Mouse (Mus musculus): ENCODE measurements at regions not wholly inside any gene's neighbourhood (a gene's known extent, or its start where the extent isn't known, plus 50 kb on each side); places are given as distances from the start of the nearest gene placed in this dataset.
A peak's percentile ranks its signal among the peaks of the same experiment; 100 is the strongest.

GRCm38 (mm10) chr12:50071797-50072196 lies 577.1 kb downstream of the Prkd1 start:
- no peaks in the 10 kb centered on the region for H3K27me3 ChIP-seq (ENCODE audit: control insufficient read depth, insufficient read depth, low read length)
- H3K9me3 ChIP-seq (ENCODE audit: control insufficient read depth, low read depth, low read length): no peaks in the 10 kb centered on the region
- no peak overlapping the region for H3K4me3 ChIP-seq (ENCODE audit: low read depth, low read length)
- 39% methylated on average over 3 of the region's 3 CpGs for WGBS
- H3K9ac ChIP-seq (replicated peaks; ENCODE audit: low read depth, low read length): no peak overlapping the region
- H3K27ac ChIP-seq (ENCODE audit: low read length): no peak overlapping the region
- H3K4me2 ChIP-seq (replicated peaks; ENCODE audit: low read depth, low read length): no peak overlapping the region
- no peaks in the 10 kb centered on the region for H3K4me1 ChIP-seq (ENCODE audit: control insufficient read depth, insufficient read depth, low read length)
- ATAC-seq (ENCODE audit: insufficient number of reproducible peaks, insufficient read depth, low FRiP score, low read depth): no peak
- H3K36me3 ChIP-seq (ENCODE audit: control insufficient read depth, insufficient read depth, low read length): no peaks in the 10 kb centered on the region

- no peaks in the 10 kb centered on the region for H3K4me1 ChIP-seq (ENCODE audit: control insufficient read depth, insufficient read depth, low read length)
- ATAC-seq (ENCODE audit: insufficient number of reproducible peaks, insufficient read depth, low FRiP score, low read depth): no peak
- no peak overlapping the region for H3K27ac ChIP-seq (ENCODE audit: low read length)
- H3K36me3 ChIP-seq (ENCODE audit: control insufficient read depth, insufficient read depth, low read length): no peaks in the 10 kb centered on the region
- H3K9ac ChIP-seq (replicated peaks; ENCODE audit: low read depth, low read length): no peak overlapping the region
- H3K4me2 ChIP-seq (replicated peaks; ENCODE audit: low read depth, low read length): no peak overlapping the region
- H3K27me3 ChIP-seq (ENCODE audit: control insufficient read depth, insufficient read depth, low read length): no peaks in the 10 kb centered on the region
- H3K4me3 ChIP-seq (ENCODE audit: low read depth, low read length): no peak overlapping the region
- H3K9me3 ChIP-seq (ENCODE audit: control insufficient read depth, low read depth, low read length): no peaks in the 10 kb centered on the region
- WGBS: 21% methylated on average over 1 of the region's 1 CpGs
Observed at GRCm38 (mm10) chr12:50072359-50072758, 576.5 kb downstream of the Prkd1 start.

- Histone ChIP-seq H3K4me3 (ENCODE audit: low read depth, low read length) (no peak overlapping the region), H3K27ac (ENCODE audit: low read length) (no peak overlapping the region), H3K4me2 (replicated peaks; ENCODE audit: low read depth, low read length) (no peak overlapping the region), H3K4me1 (ENCODE audit: control insufficient read depth, insufficient read depth, low read length) (no peaks in the 10 kb centered on the region), H3K27me3 (ENCODE audit: control insufficient read depth, insufficient read depth, low read length) (no peaks in the 10 kb centered on the region), H3K9me3 (ENCODE audit: control insufficient read depth, low read depth, low read length) (no peaks in the 10 kb centered on the region), H3K9ac (replicated peaks; ENCODE audit: low read depth, low read length) (no peak overlapping the region), H3K36me3 (ENCODE audit: control insufficient read depth, insufficient read depth, low read length) (no peaks in the 10 kb centered on the region)
- ATAC-seq (ENCODE audit: insufficient number of reproducible peaks, insufficient read depth, low FRiP score, low read depth): no peak
- WGBS: 60% methylated on average over 2 of the region's 2 CpGs
Observed at GRCm38 (mm10) chr12:50073684-50074083, 575.2 kb downstream of the Prkd1 start.

GRCm38 (mm10) chr12:50081157-50081556 lies 567.7 kb downstream of the Prkd1 start:
- Histone ChIP-seq H3K4me3 (ENCODE audit: low read depth, low read length) (no peak overlapping the region), H3K9ac (replicated peaks; ENCODE audit: low read depth, low read length) (no peak overlapping the region), H3K27me3 (ENCODE audit: control insufficient read depth, insufficient read depth, low read length) (no peaks in the 10 kb centered on the region), H3K9me3 (ENCODE audit: control insufficient read depth, low read depth, low read length) (no peaks in the 10 kb centered on the region), H3K4me1 (ENCODE audit: control insufficient read depth, insufficient read depth, low read length) (no peaks in the 10 kb centered on the region), H3K4me2 (replicated peaks; ENCODE audit: low read depth, low read length) (no peak overlapping the region), H3K36me3 (ENCODE audit: control insufficient read depth, insufficient read depth, low read length) (no peaks in the 10 kb centered on the region), H3K27ac (ENCODE audit: low read length) (no peak overlapping the region)
- no peak for ATAC-seq (ENCODE audit: insufficient number of reproducible peaks, insufficient read depth, low FRiP score, low read depth)
- WGBS: 89% methylated on average over 9 of the region's 9 CpGs

GRCm38 (mm10) chr12:50081571-50081970 lies 567.3 kb downstream of the Prkd1 start:
- 76% methylated on average over 1 of the region's 1 CpGs for WGBS
- no peaks in the 10 kb centered on the region for H3K4me1 ChIP-seq (ENCODE audit: control insufficient read depth, insufficient read depth, low read length)
- H3K9ac ChIP-seq (replicated peaks; ENCODE audit: low read depth, low read length): no peak overlapping the region
- H3K4me2 ChIP-seq (replicated peaks; ENCODE audit: low read depth, low read length): no peak overlapping the region
- no peak overlapping the region for H3K4me3 ChIP-seq (ENCODE audit: low read depth, low read length)
- no peaks in the 10 kb centered on the region for H3K36me3 ChIP-seq (ENCODE audit: control insufficient read depth, insufficient read depth, low read length)
- H3K27me3 ChIP-seq (ENCODE audit: control insufficient read depth, insufficient read depth, low read length): no peaks in the 10 kb centered on the region
- H3K9me3 ChIP-seq (ENCODE audit: control insufficient read depth, low read depth, low read length): no peaks in the 10 kb centered on the region
- no peak for ATAC-seq (ENCODE audit: insufficient number of reproducible peaks, insufficient read depth, low FRiP score, low read depth)
- H3K27ac ChIP-seq (ENCODE audit: low read length): no peak overlapping the region

- H3K4me2 ChIP-seq (replicated peaks; ENCODE audit: low read depth, low read length): no peak overlapping the region
- WGBS: 46% methylated on average over 3 of the region's 3 CpGs
- no peaks in the 10 kb centered on the region for H3K4me1 ChIP-seq (ENCODE audit: control insufficient read depth, insufficient read depth, low read length)
- H3K27me3 ChIP-seq (ENCODE audit: control insufficient read depth, insufficient read depth, low read length): no peaks in the 10 kb centered on the region
- H3K4me3 ChIP-seq (ENCODE audit: low read depth, low read length): no peak overlapping the region
- no peaks in the 10 kb centered on the region for H3K36me3 ChIP-seq (ENCODE audit: control insufficient read depth, insufficient read depth, low read length)
- no peak for ATAC-seq (ENCODE audit: insufficient number of reproducible peaks, insufficient read depth, low FRiP score, low read depth)
- no peaks in the 10 kb centered on the region for H3K9me3 ChIP-seq (ENCODE audit: control insufficient read depth, low read depth, low read length)
- no peak overlapping the region for H3K9ac ChIP-seq (replicated peaks; ENCODE audit: low read depth, low read length)
- no peak overlapping the region for H3K27ac ChIP-seq (ENCODE audit: low read length)
Observed at GRCm38 (mm10) chr12:50084517-50084916, 564.4 kb downstream of the Prkd1 start.

- H3K4me2 ChIP-seq (replicated peaks; ENCODE audit: low read depth, low read length): no peak overlapping the region
- no peak for ATAC-seq (ENCODE audit: insufficient number of reproducible peaks, insufficient read depth, low FRiP score, low read depth)
- H3K9ac ChIP-seq (replicated peaks; ENCODE audit: low read depth, low read length): no peak overlapping the region
- no peaks in the 10 kb centered on the region for H3K4me1 ChIP-seq (ENCODE audit: control insufficient read depth, insufficient read depth, low read length)
- no peaks in the 10 kb centered on the region for H3K36me3 ChIP-seq (ENCODE audit: control insufficient read depth, insufficient read depth, low read length)
- H3K9me3 ChIP-seq (ENCODE audit: control insufficient read depth, low read depth, low read length): no peaks in the 10 kb centered on the region
- no peak overlapping the region for H3K4me3 ChIP-seq (ENCODE audit: low read depth, low read length)
- no peak overlapping the region for H3K27ac ChIP-seq (ENCODE audit: low read length)
- WGBS: 88% methylated on average over 9 of the region's 9 CpGs
- H3K27me3 ChIP-seq (ENCODE audit: control insufficient read depth, insufficient read depth, low read length): no peaks in the 10 kb centered on the region
Observed at GRCm38 (mm10) chr12:50111246-50112044, 537.5 kb downstream of the Prkd1 start.

- no peak overlapping the region for H3K9ac ChIP-seq (replicated peaks; ENCODE audit: low read depth, low read length)
- ATAC-seq (ENCODE audit: insufficient number of reproducible peaks, insufficient read depth, low FRiP score, low read depth): no peak
- H3K4me3 ChIP-seq (ENCODE audit: low read depth, low read length): no peak overlapping the region
- no peak overlapping the region for H3K27ac ChIP-seq (ENCODE audit: low read length)
- no peaks in the 10 kb centered on the region for H3K27me3 ChIP-seq (ENCODE audit: control insufficient read depth, insufficient read depth, low read length)
- no peak overlapping the region for H3K4me2 ChIP-seq (replicated peaks; ENCODE audit: low read depth, low read length)
- 77% methylated on average over 7 of the region's 7 CpGs for WGBS
- no peaks in the 10 kb centered on the region for H3K36me3 ChIP-seq (ENCODE audit: control insufficient read depth, insufficient read depth, low read length)
- no peaks in the 10 kb centered on the region for H3K9me3 ChIP-seq (ENCODE audit: control insufficient read depth, low read depth, low read length)
- H3K4me1 ChIP-seq (ENCODE audit: control insufficient read depth, insufficient read depth, low read length): no peaks in the 10 kb centered on the region
Observed at GRCm38 (mm10) chr12:50112081-50112491, 536.8 kb downstream of the Prkd1 start.

- Histone ChIP-seq H3K4me3 (ENCODE audit: low read depth, low read length) (no peak overlapping the region), H3K36me3 (ENCODE audit: control insufficient read depth, insufficient read depth, low read length) (no peaks in the 10 kb centered on the region), H3K4me2 (replicated peaks; ENCODE audit: low read depth, low read length) (no peak overlapping the region), H3K4me1 (ENCODE audit: control insufficient read depth, insufficient read depth, low read length) (no peaks in the 10 kb centered on the region), H3K9me3 (ENCODE audit: control insufficient read depth, low read depth, low read length) (no peaks in the 10 kb centered on the region), H3K27ac (ENCODE audit: low read length) (no peak overlapping the region), H3K27me3 (ENCODE audit: control insufficient read depth, insufficient read depth, low read length) (no peaks in the 10 kb centered on the region), H3K9ac (replicated peaks; ENCODE audit: low read depth, low read length) (no peak overlapping the region)
- 0 out of 2 replicates have a peak, but pooled peaks have one; percentile 61 for ATAC-seq (ENCODE audit: insufficient number of reproducible peaks, insufficient read depth, low FRiP score, low read depth)
- WGBS: 57% methylated on average over 2 of the region's 2 CpGs
Observed at GRCm38 (mm10) chr12:50115855-50116254, 533.0 kb downstream of the Prkd1 start.
